ENCODE assay signal across 19 mouse cellular contexts in the genomic region with DNA sequence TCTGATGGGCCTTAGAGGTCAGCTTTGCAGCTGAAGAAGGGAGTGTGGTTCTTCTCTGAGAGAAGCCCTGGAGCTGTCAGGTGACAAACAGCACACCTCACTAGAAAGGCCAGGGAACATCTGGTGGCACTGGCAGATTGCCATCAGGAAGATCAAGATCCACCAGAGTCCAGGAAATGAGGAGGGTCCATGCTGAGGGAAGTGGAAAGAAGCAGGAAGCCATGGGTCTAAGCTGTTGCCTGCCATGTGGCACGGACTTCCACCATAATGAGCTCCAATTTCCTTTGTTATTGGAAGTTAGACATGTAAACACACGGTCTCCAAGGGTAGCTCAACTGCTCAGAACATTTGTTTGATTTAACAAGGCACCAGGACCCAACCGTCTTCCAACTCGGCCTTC.
A peak's percentile ranks its signal among the peaks of the same experiment; 100 is the strongest.
DNase-seq lines count a peak whose midpoint lies in the region; ATAC-seq and TF ChIP-seq lines count a peak whose summit lies in the region.
"Had no signal": no experiment of that assay in that cellular context is flagged by ENCODE, and none has a peak within 500 bp of the region (broad histone marks: within the 10 kb centered on the region; RNA-seq: fewer than 3 reads in every experiment).

No protein-coding gene starts in this region.

- H3K9me3 ChIP-seq in embryonic facial prominence, embryonic 14.5 days (ENCODE audit: control insufficient read depth, low read length) = 0 out of 2 replicates have a peak, but pooled peaks cover 6% of the 10 kb centered on the region
- no peaks in the 10 kb centered on the region for H3K9me3 ChIP-seq in embryonic facial prominence, embryonic 10.5 days
- H3K9me3 ChIP-seq in lung, embryonic 15.5 days = no peaks in the 10 kb centered on the region
- no peaks in the 10 kb centered on the region for H3K9me3 ChIP-seq in lung, postnatal 0 days (ENCODE audit: low read length)
- H3K9me3 ChIP-seq: embryonic facial prominence, embryonic 12.5 days; forebrain, embryonic 13.5 days; hindbrain, embryonic 12.5 days had no signal

- no peaks in the 10 kb centered on the region for H3K4me1 ChIP-seq in embryonic facial prominence, embryonic 14.5 days (ENCODE audit: control insufficient read depth, insufficient read depth, low read length)
- no peaks in the 10 kb centered on the region for H3K4me1 ChIP-seq in embryonic facial prominence, embryonic 10.5 days
- H3K4me1 ChIP-seq in lung, embryonic 15.5 days = no peaks in the 10 kb centered on the region
- no peaks in the 10 kb centered on the region for H3K4me1 ChIP-seq in lung, postnatal 0 days (ENCODE audit: insufficient read depth, low read depth, low read length)
- H3K4me1 ChIP-seq: embryonic facial prominence, embryonic 12.5 days; forebrain, embryonic 13.5 days; hindbrain, embryonic 12.5 days had no signal

- H3K9ac ChIP-seq in embryonic facial prominence, embryonic 14.5 days (ENCODE audit: low read depth, low read length) = no peak overlapping the region
- H3K9ac ChIP-seq in lung, embryonic 15.5 days = no peak overlapping the region
- no peak overlapping the region for H3K9ac ChIP-seq in lung, postnatal 0 days (replicated peaks; ENCODE audit: low read depth)
- H3K9ac ChIP-seq: embryonic facial prominence, embryonic 12.5 days; forebrain, embryonic 13.5 days; forebrain, postnatal 0 days; hindbrain, embryonic 12.5 days had no signal

- TF ChIP-seq EP300 in lung, postnatal 0 days (IDR thresholded peaks at IDR 0.05) = peak; percentile 73

- H3K27ac ChIP-seq in embryonic facial prominence, embryonic 14.5 days (replicated peaks; ENCODE audit: low read depth, low read length) = no peak overlapping the region
- no peak overlapping the region for H3K27ac ChIP-seq in embryonic facial prominence, embryonic 10.5 days (replicated peaks)
- peak overlapping the region; percentile 41 for H3K27ac ChIP-seq in lung, embryonic 15.5 days
- H3K27ac ChIP-seq in lung, postnatal 0 days (ENCODE audit: low read length) = no peak overlapping the region
- H3K27ac ChIP-seq: embryonic facial prominence, embryonic 12.5 days; forebrain, embryonic 13.5 days; hindbrain, embryonic 12.5 days had no signal

- no peak overlapping the region for H3K4me3 ChIP-seq in embryonic facial prominence, embryonic 14.5 days (ENCODE audit: low read depth, low read length)
- H3K4me3 ChIP-seq in embryonic facial prominence, embryonic 10.5 days = no peak overlapping the region
- H3K4me3 ChIP-seq in lung, embryonic 15.5 days = no peak overlapping the region
- H3K4me3 ChIP-seq in lung, postnatal 0 days (ENCODE audit: low read depth, low read length) = no peak overlapping the region
- H3K4me3 ChIP-seq: embryonic facial prominence, embryonic 12.5 days; forebrain, embryonic 13.5 days; hindbrain, embryonic 12.5 days had no signal

- no peaks in the 10 kb centered on the region for H3K27me3 ChIP-seq in embryonic facial prominence, embryonic 14.5 days (replicated peaks; ENCODE audit: control insufficient read depth, insufficient read depth, low read length)
- H3K27me3 ChIP-seq in embryonic facial prominence, embryonic 10.5 days (replicated peaks; ENCODE audit: low read depth, poor library complexity, severe bottlenecking) = no peaks in the 10 kb centered on the region; the same call in 1 of the 2 replicates
- no peaks in the 10 kb centered on the region for H3K27me3 ChIP-seq in lung, embryonic 15.5 days
- H3K27me3 ChIP-seq in lung, postnatal 0 days (replicated peaks; ENCODE audit: insufficient read depth, low read length) = no peaks in the 10 kb centered on the region
- H3K27me3 ChIP-seq: embryonic facial prominence, embryonic 12.5 days; hindbrain, embryonic 12.5 days had no signal

- H3K36me3 ChIP-seq in embryonic facial prominence, embryonic 14.5 days (ENCODE audit: control insufficient read depth, insufficient read depth, low read length) = no peaks in the 10 kb centered on the region
- H3K36me3 ChIP-seq in embryonic facial prominence, embryonic 10.5 days (replicated peaks) = no peaks in the 10 kb centered on the region
- no peaks in the 10 kb centered on the region for H3K36me3 ChIP-seq in lung, embryonic 15.5 days
- H3K36me3 ChIP-seq in lung, postnatal 0 days (ENCODE audit: insufficient read depth, low read length) = no peaks in the 10 kb centered on the region
- H3K36me3 ChIP-seq: embryonic facial prominence, embryonic 12.5 days; hindbrain, embryonic 12.5 days had no signal

- ATAC-seq in embryonic facial prominence, embryonic 14.5 days (ENCODE audit: low read depth) = no peak
- peak; percentile 62; the same call in 1 of the 2 replicates for ATAC-seq in lung, embryonic 15.5 days (ENCODE audit: borderline replicate concordance, extremely low read depth, low FRiP score, low TSS enrichment)
- peak; percentile 78 for ATAC-seq in lung, postnatal 0 days
- no peak for ATAC-seq in megakaryocyte, adult 5-6 weeks (ENCODE audit: poor library complexity, severe bottlenecking)
- ATAC-seq: forebrain, embryonic 13.5 days; forebrain, postnatal 0 days; hindbrain, embryonic 16.5 days had no signal

- DNase-seq in embryonic facial prominence, embryonic 14.5 days (ENCODE audit: low spot score) = peak; percentile 26
- no peak for DNase-seq in embryonic facial prominence, embryonic 10.5 days (ENCODE audit: low spot score)
- DNase-seq in lung, adult 18-20 months = no peak
- DNase-seq in lung, postnatal 0 days (ENCODE audit: low spot score) = peak; percentile 57
- peak; percentile 36 to 60 for DNase-seq in lung, postnatal 4 days
- DNase-seq: adrenal gland, postnatal 14 days; cerebellum, adult 18-20 months; cerebellum, postnatal 14 days; embryo, embryonic 11 days; forebrain, postnatal 0 days; gastrocnemius, postnatal 25 days; heart, postnatal 10 days; heart, postnatal 4 days had no signal

- no peak for TF ChIP-seq CTCF in lung, postnatal 0 days (IDR thresholded peaks at IDR 0.05)

- 64% methylated on average over 4 of the region's 4 CpGs for WGBS in embryonic facial prominence, embryonic 14.5 days
- 70% methylated on average over 4 of the region's 4 CpGs for WGBS in embryonic facial prominence, embryonic 10.5 days
- WGBS in lung, embryonic 15.5 days = 50% methylated on average over 4 of the region's 4 CpGs
- 40% methylated on average over 4 of the region's 4 CpGs for WGBS in lung, postnatal 0 days

- H3K4me2 ChIP-seq in embryonic facial prominence, embryonic 14.5 days (ENCODE audit: low read depth, low read length) = no peak overlapping the region
- H3K4me2 ChIP-seq in lung, embryonic 15.5 days = no peak overlapping the region
- no peak overlapping the region for H3K4me2 ChIP-seq in lung, postnatal 0 days (replicated peaks; ENCODE audit: low read depth, low read length)
- H3K4me2 ChIP-seq: embryonic facial prominence, embryonic 12.5 days; forebrain, embryonic 13.5 days; hindbrain, embryonic 12.5 days had no signal

Comparison
In these comparisons a context has a peak if more than half of its experiments do, and no peak if none do; other contexts are left out.
1. DNase-seq: peak in embryonic facial prominence, embryonic 14.5 days (single experiment), lung, postnatal 0 days (single experiment) and lung, postnatal 4 days (2 of 2); none in embryonic facial prominence, embryonic 10.5 days (single experiment) and lung, adult 18-20 months (0 of 2).
2. ATAC-seq: peak in lung, embryonic 15.5 days (single experiment) and lung, postnatal 0 days (single experiment); none in embryonic facial prominence, embryonic 14.5 days (single experiment) and megakaryocyte, adult 5-6 weeks (single experiment).